Mouse (Mus musculus) ovary, postnatal 14 days (tissue): ENCODE results near the gene Ykt6.
"Not testable (repeated sequence)": the region's sequence is repeated elsewhere in the genome, so short reads cannot be mapped to it uniquely, and the experiment has no call there.

Experiments
- DNase-seq: peaks from one replicate; pipeline ENCODE4 v3.0.0; 2022; ENCODE audit warnings: low spot score

Ykt6 gene

GRCm38 (mm10) chr11:5990910-5991309 is 35.4 kb downstream of the Ykt6 start:
- peak; percentile 21 for DNase-seq

GRCm38 (mm10) chr11:5994212-5994611 is 38.7 kb downstream of the Ykt6 start:
- DNase-seq, result no peak

- no peak for DNase-seq
Measured at GRCm38 (mm10) chr11:5994880-5995279, 39.4 kb downstream of the Ykt6 start.

- peak; percentile 87 for DNase-seq
Measured at GRCm38 (mm10) chr11:5995989-5996388, 40.5 kb downstream of the Ykt6 start.

- no peak for DNase-seq
Measured at GRCm38 (mm10) chr11:5998472-5998871, 43.0 kb downstream of the Ykt6 start.

GRCm38 (mm10) chr11:5999832-6000771 is 44.6 kb downstream of the Ykt6 start:
- DNase-seq, result peak; percentile 56

GRCm38 (mm10) chr11:6000961-6001682 is 45.6 kb downstream of the Ykt6 start:
- no peak for DNase-seq

- DNase-seq, result no peak
Measured at GRCm38 (mm10) chr11:6001981-6002649, 46.6 kb downstream of the Ykt6 start.

GRCm38 (mm10) chr11:6003046-6003639 is 47.6 kb downstream of the Ykt6 start:
- DNase-seq, result no peak

- DNase-seq, result not testable (repeated sequence)
Measured at GRCm38 (mm10) chr11:6005374-6006043, 50.0 kb downstream of the Ykt6 start.

- not testable (repeated sequence) for DNase-seq
Measured at GRCm38 (mm10) chr11:6006351-6007009, 51.0 kb downstream of the Ykt6 start.

GRCm38 (mm10) chr11:6007010-6007778 is 51.7 kb downstream of the Ykt6 start:
- DNase-seq, result not testable (repeated sequence)

GRCm38 (mm10) chr11:6007779-6008128 is 52.3 kb downstream of the Ykt6 start:
- DNase-seq, result not testable (repeated sequence)

- not testable (repeated sequence) for DNase-seq
Measured at GRCm38 (mm10) chr11:6010751-6011482, 55.4 kb downstream of the Ykt6 start.

GRCm38 (mm10) chr11:6011879-6012278 is 56.4 kb downstream of the Ykt6 start:
- no peak for DNase-seq

GRCm38 (mm10) chr11:6013359-6013758 is 57.9 kb downstream of the Ykt6 start:
- DNase-seq, result no peak

- no peak for DNase-seq
Measured at GRCm38 (mm10) chr11:6015011-6015431, 59.5 kb downstream of the Ykt6 start.

- DNase-seq, result no peak
Measured at GRCm38 (mm10) chr11:6016368-6016767, 60.9 kb downstream of the Ykt6 start.

GRCm38 (mm10) chr11:6016797-6017395 is 61.4 kb downstream of the Ykt6 start:
- DNase-seq, result no peak
